Mouse (Mus musculus): Measurements from ENCODE around the gene Iars. TPM values are rescaled to one million over a fixed set of nuclear protein-coding genes. Genes with fewer than 3 reads are reported as not detected.
A peak's percentile ranks its signal among the peaks of the same experiment; 100 is the strongest.

Gene Iars
- polyA plus RNA-seq, 1 experiment from 2014 or later: 109 TPM

- under 1% methylated on average over 68 of the region's 68 CpGs for WGBS
- Histone ChIP-seq H3K27ac (ENCODE audit: low read depth, low read length) (no peak within 1 kb of the TSS; the same call in 1 of the 2 replicates), H3K4me2 (peak within 1 kb of the TSS; percentile 75), H3K4me1 (ENCODE audit: control insufficient read depth, insufficient read depth, low read length) (peaks cover 12% of the 10 kb centered on the region; the same call in 1 of the 2 replicates), H3K9me3 (ENCODE audit: control insufficient read depth, low read length) (no peaks in the 10 kb centered on the region), H3K9ac (ENCODE audit: low read length) (peak within 1 kb of the TSS; percentile 74), H3K36me3 (ENCODE audit: control insufficient read depth, insufficient read depth, low read length) (no peaks in the 10 kb centered on the region), H3K4me3 (ENCODE audit: low read depth, low read length) (peak within 1 kb of the TSS; percentile 82), H3K27me3 (ENCODE audit: control insufficient read depth, insufficient read depth, low read length) (no peaks in the 10 kb centered on the region)
- DNase-seq (ENCODE audit: low spot score, missing footprints): peak; percentile 100
- ATAC-seq (ENCODE audit: low FRiP score): peak; percentile 99
These were observed 29.3 kb upstream of the Iars start, which contains the start of the genes Cenpp and Nol8 for GRCm38 (mm10) chr13:49652481-49653179. Cenpp (minus strand) TSS chr13:49652785. Nol8 (plus strand) TSS chr13:49653078.

- H3K9me3 ChIP-seq (ENCODE audit: control insufficient read depth, low read length): no peaks in the 10 kb centered on the region
- H3K27ac ChIP-seq (ENCODE audit: low read depth, low read length): no peak overlapping the region; the same call in 1 of the 2 replicates
- under 1% methylated on average over 16 of the region's 16 CpGs for WGBS
- H3K36me3 ChIP-seq (ENCODE audit: control insufficient read depth, insufficient read depth, low read length): no peaks in the 10 kb centered on the region
- H3K27me3 ChIP-seq (ENCODE audit: control insufficient read depth, insufficient read depth, low read length): no peaks in the 10 kb centered on the region
- H3K4me1 ChIP-seq (ENCODE audit: control insufficient read depth, insufficient read depth, low read length): peaks cover 12% of the 10 kb centered on the region; the same call in 1 of the 2 replicates
- H3K4me3 ChIP-seq (ENCODE audit: low read depth, low read length): peak overlapping the region; percentile 82
- peak; percentile 78 for ATAC-seq (ENCODE audit: low FRiP score)
- no peak for DNase-seq (ENCODE audit: low spot score, missing footprints)
- H3K4me2 ChIP-seq: peak overlapping the region; percentile 75
- peak overlapping the region; percentile 74 for H3K9ac ChIP-seq (ENCODE audit: low read length)
These were observed 28.7 kb upstream of the Iars start for GRCm38 (mm10) chr13:49653180-49653541.

GRCm38 (mm10) chr13:49677793-49678192, 4.1 kb upstream of the Iars start:
- no peak for ATAC-seq (ENCODE audit: low FRiP score)
- no peak overlapping the region for H3K4me3 ChIP-seq (ENCODE audit: low read depth, low read length)
- H3K4me1 ChIP-seq (ENCODE audit: control insufficient read depth, insufficient read depth, low read length): peaks cover 2% of the 10 kb centered on the region; the same call in 1 of the 2 replicates
- H3K9me3 ChIP-seq (ENCODE audit: control insufficient read depth, low read length): no peaks in the 10 kb centered on the region
- H3K27ac ChIP-seq (ENCODE audit: low read depth, low read length): no peak overlapping the region
- H3K4me2 ChIP-seq: no peak overlapping the region
- no peak for DNase-seq (ENCODE audit: low spot score, missing footprints)
- 87% methylated on average over 2 of the region's 2 CpGs for WGBS
- no peak overlapping the region for H3K9ac ChIP-seq (ENCODE audit: low read length)
- H3K36me3 ChIP-seq (ENCODE audit: control insufficient read depth, insufficient read depth, low read length): 0 out of 2 replicates have a peak, but pooled peaks cover 5% of the 10 kb centered on the region
- no peaks in the 10 kb centered on the region for H3K27me3 ChIP-seq (ENCODE audit: control insufficient read depth, insufficient read depth, low read length)

- DNase-seq (ENCODE audit: low spot score, missing footprints) (no peak), ATAC-seq (ENCODE audit: low FRiP score) (peak; percentile 1; the same call in 1 of the 2 replicates)
- Histone ChIP-seq H3K27ac (ENCODE audit: low read depth, low read length) (no peak overlapping the region), H3K4me1 (ENCODE audit: control insufficient read depth, insufficient read depth, low read length) (peaks cover 6% of the 10 kb centered on the region; the same call in 1 of the 2 replicates), H3K4me3 (ENCODE audit: low read depth, low read length) (peak overlapping the region; percentile 77), H3K4me2 (peak overlapping the region; percentile 92), H3K27me3 (ENCODE audit: control insufficient read depth, insufficient read depth, low read length) (no peaks in the 10 kb centered on the region), H3K9me3 (ENCODE audit: control insufficient read depth, low read length) (no peaks in the 10 kb centered on the region), H3K36me3 (ENCODE audit: control insufficient read depth, insufficient read depth, low read length) (no peaks in the 10 kb centered on the region), H3K9ac (ENCODE audit: low read length) (peak overlapping the region; percentile 84)
- WGBS: under 1% methylated on average over 20 of the region's 20 CpGs
These were observed 440 bp downstream of the Iars start for GRCm38 (mm10) chr13:49682233-49682846.

DNA sequence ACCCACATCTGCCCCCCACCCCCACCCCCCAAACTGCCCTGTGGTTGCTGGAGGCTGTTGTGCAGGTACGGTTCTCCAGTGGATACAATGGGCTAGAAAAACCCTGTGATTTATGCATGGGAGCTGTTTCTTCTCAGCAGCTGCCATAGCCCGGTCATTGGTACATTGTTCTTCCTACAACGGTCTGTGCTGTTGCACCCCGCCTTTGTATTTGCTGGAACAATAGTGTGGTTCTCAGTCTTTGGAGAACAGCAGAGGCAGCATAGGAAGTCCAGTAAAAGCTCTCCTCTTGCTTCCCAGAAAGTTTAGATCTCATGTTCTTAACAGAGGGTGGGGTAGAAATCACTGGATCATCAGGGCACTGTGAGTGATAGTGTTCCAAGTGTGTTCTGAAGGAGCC, 2.4 kb downstream of the Iars start:
- 64% methylated on average over 4 of the region's 4 CpGs for WGBS
- DNase-seq (ENCODE audit: low spot score, missing footprints): no peak
- peaks cover 6% of the 10 kb centered on the region; the same call in 1 of the 2 replicates for H3K4me1 ChIP-seq (ENCODE audit: control insufficient read depth, insufficient read depth, low read length)
- no peak overlapping the region for H3K27ac ChIP-seq (ENCODE audit: low read depth, low read length)
- H3K27me3 ChIP-seq (ENCODE audit: control insufficient read depth, insufficient read depth, low read length): no peaks in the 10 kb centered on the region
- H3K36me3 ChIP-seq (ENCODE audit: control insufficient read depth, insufficient read depth, low read length): peaks cover 8% of the 10 kb centered on the region; the same call in 1 of the 2 replicates
- no peak overlapping the region for H3K4me2 ChIP-seq
- H3K4me3 ChIP-seq (ENCODE audit: low read depth, low read length): no peak overlapping the region
- ATAC-seq (ENCODE audit: low FRiP score): no peak
- H3K9me3 ChIP-seq (ENCODE audit: control insufficient read depth, low read length): no peaks in the 10 kb centered on the region
- no peak overlapping the region for H3K9ac ChIP-seq (ENCODE audit: low read length)

DNA sequence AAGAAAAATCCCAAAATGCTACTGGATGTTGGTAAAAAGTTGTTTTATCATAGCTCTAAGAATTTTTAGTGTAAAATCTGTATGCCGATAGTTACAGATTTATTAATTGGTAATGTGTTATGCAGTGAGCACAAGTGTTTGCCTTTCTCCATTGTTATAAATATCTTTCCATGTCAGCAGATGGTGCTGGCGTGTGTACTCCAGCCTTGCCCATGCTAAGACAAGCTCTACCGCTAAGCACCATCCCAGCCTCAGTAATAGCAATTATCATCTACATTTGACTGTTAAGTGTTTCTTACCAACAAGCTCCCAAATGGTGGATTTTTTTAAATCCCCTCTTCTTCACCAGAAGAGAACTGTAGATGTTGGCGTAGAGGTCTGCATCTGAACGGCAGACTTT, 9.2 kb downstream of the Iars start:
- Histone ChIP-seq H3K9me3 (ENCODE audit: control insufficient read depth, low read length) (no peaks in the 10 kb centered on the region), H3K27me3 (ENCODE audit: control insufficient read depth, insufficient read depth, low read length) (no peaks in the 10 kb centered on the region), H3K27ac (ENCODE audit: low read depth, low read length) (no peak overlapping the region), H3K4me1 (ENCODE audit: control insufficient read depth, insufficient read depth, low read length) (no peaks in the 10 kb centered on the region), H3K4me2 (no peak overlapping the region), H3K9ac (ENCODE audit: low read length) (no peak overlapping the region), H3K36me3 (ENCODE audit: control insufficient read depth, insufficient read depth, low read length) (peaks cover 21% of the 10 kb centered on the region; the same call in 1 of the 2 replicates), H3K4me3 (ENCODE audit: low read depth, low read length) (no peak overlapping the region)
- WGBS: 97% methylated on average over 5 of the region's 5 CpGs
- no peak for DNase-seq (ENCODE audit: low spot score, missing footprints)
- no peak for ATAC-seq (ENCODE audit: low FRiP score)

GRCm38 (mm10) chr13:49703216-49703779, 21.4 kb downstream of the Iars start:
- 91% methylated on average over 11 of the region's 11 CpGs for WGBS
- DNase-seq (ENCODE audit: low spot score, missing footprints) (peak; percentile 59), ATAC-seq (ENCODE audit: low FRiP score) (no peak)
- Histone ChIP-seq H3K27me3 (ENCODE audit: control insufficient read depth, insufficient read depth, low read length) (no peaks in the 10 kb centered on the region), H3K9ac (ENCODE audit: low read length) (no peak overlapping the region), H3K4me1 (ENCODE audit: control insufficient read depth, insufficient read depth, low read length) (no peaks in the 10 kb centered on the region), H3K27ac (ENCODE audit: low read depth, low read length) (no peak overlapping the region), H3K4me2 (no peak overlapping the region), H3K4me3 (ENCODE audit: low read depth, low read length) (no peak overlapping the region), H3K9me3 (ENCODE audit: control insufficient read depth, low read length) (no peaks in the 10 kb centered on the region), H3K36me3 (ENCODE audit: control insufficient read depth, insufficient read depth, low read length) (peaks cover 27% of the 10 kb centered on the region)

- H3K9ac ChIP-seq (ENCODE audit: low read length): no peak overlapping the region
- no peaks in the 10 kb centered on the region for H3K9me3 ChIP-seq (ENCODE audit: control insufficient read depth, low read length)
- DNase-seq (ENCODE audit: low spot score, missing footprints): no peak
- H3K27me3 ChIP-seq (ENCODE audit: control insufficient read depth, insufficient read depth, low read length): no peaks in the 10 kb centered on the region
- no peak overlapping the region for H3K4me3 ChIP-seq (ENCODE audit: low read depth, low read length)
- peaks cover 30% of the 10 kb centered on the region for H3K36me3 ChIP-seq (ENCODE audit: control insufficient read depth, insufficient read depth, low read length)
- WGBS: 87% methylated on average over 3 of the region's 3 CpGs
- peak; percentile 69; the same call in 1 of the 2 replicates for ATAC-seq (ENCODE audit: low FRiP score)
- H3K4me2 ChIP-seq: no peak overlapping the region
- H3K4me1 ChIP-seq (ENCODE audit: control insufficient read depth, insufficient read depth, low read length): no peaks in the 10 kb centered on the region
- no peak overlapping the region for H3K27ac ChIP-seq (ENCODE audit: low read depth, low read length)
These were observed 24.3 kb downstream of the Iars start for GRCm38 (mm10) chr13:49706032-49706690.
